Mouse (Mus musculus): ENCODE results near the gene Olfr1496.

- TF ChIP-seq CTCF (IDR thresholded peaks at IDR 0.05; ENCODE audit: low read depth, low read length) (no peak), GATA1 (IDR thresholded peaks at IDR 0.05; ENCODE audit: borderline replicate concordance, low read length) (no peak), TAL1 (conservative IDR thresholded peaks at IDR 0.05; ENCODE audit: low read depth, low read length) (no peak), GATA2 (IDR thresholded peaks at IDR 0.05; ENCODE audit: borderline replicate concordance, low read depth, low read length) (no peak), POLR2AphosphoS5 (IDR thresholded peaks at IDR 0.05; ENCODE audit: insufficient replicate concordance, low read depth, low read length) (no peak)
Measured at GRCm38 (mm10) chr19:13764306-13764705, 13.4 kb upstream of the Olfr1496 start, which contains the start of gene Olfr1495.
